Mouse (Mus musculus) activated CD4-positive, CD25-positive, alpha-beta regulatory T cell, adult 4 months (primary cell): ENCODE measurements at regions not wholly inside any gene's neighbourhood (a gene's known extent, or its start where the extent isn't known, plus 50 kb on each side); places are given as distances from the start of the nearest gene placed in this dataset.

ENCODE experiments used
- ATAC-seq: one replicate; pipeline ENCODE4 v1.8.0; 2017

DNA sequence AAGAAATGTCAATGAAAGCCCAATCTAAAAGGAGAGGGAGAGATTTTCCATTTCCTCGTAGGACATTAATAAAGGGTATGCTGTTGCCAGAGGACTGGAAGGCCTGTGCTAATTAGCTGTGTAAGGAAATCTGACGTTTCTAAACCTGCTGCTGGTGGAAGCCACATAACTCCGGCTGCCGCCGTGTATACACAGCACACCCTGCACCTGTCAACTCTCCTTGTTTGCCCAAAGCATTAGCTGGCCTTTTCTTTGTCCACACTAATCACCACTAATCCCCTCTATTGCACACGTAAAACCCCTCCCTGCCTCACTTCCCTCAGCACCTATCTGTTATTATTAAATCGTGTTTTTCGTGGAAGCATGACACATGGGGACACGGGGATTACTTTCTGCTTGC, 108.7 kb downstream of the Gm10260 start:
- no peak for ATAC-seq

DNA sequence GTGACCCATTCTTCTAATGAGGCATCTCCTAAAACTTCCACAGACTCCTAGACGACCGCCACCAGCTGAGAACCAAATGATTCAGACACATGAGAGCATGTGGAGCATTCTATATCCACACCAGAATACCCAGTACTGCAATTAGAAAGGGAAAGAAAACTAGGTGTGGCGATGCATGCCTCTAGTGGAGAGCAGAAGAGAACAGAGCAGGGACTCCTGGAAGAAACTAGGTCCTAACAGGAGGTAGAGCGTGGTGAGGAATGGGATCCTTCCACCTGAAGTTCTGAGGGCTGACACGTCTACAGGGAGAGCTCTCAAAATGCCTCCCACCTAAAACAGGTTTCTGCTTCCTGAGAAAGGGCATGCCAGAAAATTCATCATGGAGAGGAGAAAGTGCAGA, 109.3 kb downstream of the Gm10260 start:
- no peak for ATAC-seq

DNA sequence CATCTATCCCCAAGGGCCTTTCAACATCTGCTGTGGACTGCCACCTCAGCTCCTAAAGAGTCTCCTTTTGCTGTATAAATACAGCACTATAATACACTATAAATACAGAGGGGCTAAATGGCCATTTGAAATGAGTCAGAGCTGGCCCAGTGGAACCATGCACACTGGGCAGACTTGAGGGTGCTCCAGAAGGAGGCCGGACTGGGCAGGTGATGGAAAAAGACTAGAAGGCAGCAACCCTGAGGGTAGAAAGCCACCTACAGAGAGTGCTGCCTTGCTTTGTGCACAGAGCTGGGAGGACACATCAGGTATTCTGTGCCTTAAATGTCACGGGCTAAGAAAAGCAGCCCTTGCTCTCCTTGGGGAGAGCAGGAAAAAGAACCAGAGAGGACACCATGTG, 110.2 kb downstream of the Gm10260 start:
- ATAC-seq, result no peak

DNA sequence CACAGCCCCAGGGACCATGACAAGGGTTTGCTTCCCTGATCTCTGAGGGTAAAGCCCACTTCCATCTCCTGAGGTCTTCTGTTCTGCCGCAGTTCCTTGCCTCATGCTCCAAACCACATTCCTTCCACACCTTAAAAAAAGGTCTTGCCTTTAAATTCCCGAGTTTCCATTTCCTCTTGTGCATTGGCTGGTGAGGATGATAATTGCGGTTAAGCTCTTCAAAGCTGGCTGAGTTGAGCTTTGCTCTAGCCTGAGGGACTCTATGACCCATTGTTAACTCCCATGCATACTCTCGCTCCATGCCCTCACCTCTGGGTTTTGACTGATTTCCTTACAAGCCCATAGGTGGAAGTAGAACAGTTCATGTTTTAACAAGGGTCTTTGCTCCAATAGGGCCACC, 112.9 kb downstream of the Gm10260 start:
- ATAC-seq, result no peak

GRCm38 (mm10) chr13:97646021-97646385, 114.4 kb downstream of the Gm10260 start:
- ATAC-seq, result no peak

GRCm38 (mm10) chr13:97645107-97646020, 115.1 kb downstream of the Gm10260 start:
- ATAC-seq, result no peak

GRCm38 (mm10) chr13:97640236-97640635, 120.2 kb downstream of the Gm10260 start:
- no peak for ATAC-seq

DNA sequence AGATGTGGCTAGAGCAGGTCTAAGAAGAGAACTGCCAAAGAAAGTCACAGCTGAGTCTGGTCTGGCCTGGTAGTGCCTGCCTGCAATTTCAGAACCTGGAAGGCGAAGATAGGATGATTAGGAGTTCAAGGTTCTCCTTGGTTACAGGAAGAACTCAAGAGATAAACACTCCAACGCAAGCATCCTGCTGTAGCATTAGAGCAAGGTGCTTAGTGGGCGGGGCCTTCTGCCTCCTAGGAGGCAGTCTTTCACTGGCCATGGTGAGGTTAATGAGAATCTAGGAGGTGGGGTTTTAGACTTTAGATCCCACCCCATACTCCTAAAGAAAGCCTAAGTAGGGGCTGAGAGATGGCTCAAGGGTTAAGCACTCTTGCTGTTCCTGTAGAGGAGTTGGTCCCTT, 120.8 kb downstream of the Gm10260 start:
- ATAC-seq, result no peak

DNA sequence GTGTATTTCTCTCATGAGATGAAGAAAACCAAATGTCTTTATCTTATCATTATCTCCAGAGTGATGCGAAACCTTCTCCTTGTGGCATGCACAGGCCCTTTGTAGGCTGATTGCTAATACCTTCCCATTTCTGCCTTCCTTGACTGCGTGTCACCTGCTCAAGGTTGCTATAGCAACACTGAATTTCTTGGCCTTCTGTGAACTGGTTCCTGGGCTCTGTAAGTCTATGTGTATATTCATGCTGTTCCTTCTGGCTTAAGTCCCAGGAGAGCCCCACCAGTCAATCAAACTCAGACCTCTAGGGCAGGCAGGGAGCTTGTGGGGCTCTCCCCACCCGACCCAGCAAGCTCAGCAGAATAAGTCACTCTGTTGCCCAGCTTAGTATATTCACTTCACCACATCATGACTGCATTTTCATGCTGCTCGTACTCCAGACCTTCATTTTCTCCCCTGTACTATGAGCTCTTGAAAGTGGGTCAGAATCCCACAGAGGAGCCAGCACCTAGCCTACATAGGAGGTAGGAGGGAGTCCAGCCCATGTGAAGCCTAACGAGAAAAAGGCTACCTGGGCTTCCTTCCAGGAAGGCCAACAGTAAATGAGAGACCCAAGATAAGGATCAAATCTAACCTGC, 121.9 kb downstream of the Gm10260 start:
- ATAC-seq, result no peak

DNA sequence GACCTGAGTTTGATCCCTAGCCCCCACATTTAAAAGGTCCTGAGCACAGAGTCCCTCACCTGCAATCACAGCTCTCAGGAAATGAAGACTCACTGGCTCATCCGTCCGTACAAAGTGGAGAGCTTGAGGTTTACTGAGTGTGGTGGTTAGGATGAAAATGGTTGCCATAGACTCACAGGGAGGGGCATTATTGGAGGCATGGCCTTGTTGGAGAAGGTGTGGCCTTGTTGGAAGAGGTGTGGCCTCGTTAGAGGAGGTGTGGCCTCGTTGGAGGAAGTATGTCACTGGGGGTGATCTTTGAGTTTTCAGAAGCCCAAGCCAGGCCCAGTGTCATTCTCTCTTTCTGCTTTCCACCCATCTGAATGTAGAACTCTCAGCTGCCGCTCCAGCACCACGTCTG, 122.9 kb downstream of the Gm10260 start:
- ATAC-seq, result no peak

- no peak for ATAC-seq
These were observed 126.2 kb downstream of the Gm10260 start for GRCm38 (mm10) chr13:97634041-97634788.

DNA sequence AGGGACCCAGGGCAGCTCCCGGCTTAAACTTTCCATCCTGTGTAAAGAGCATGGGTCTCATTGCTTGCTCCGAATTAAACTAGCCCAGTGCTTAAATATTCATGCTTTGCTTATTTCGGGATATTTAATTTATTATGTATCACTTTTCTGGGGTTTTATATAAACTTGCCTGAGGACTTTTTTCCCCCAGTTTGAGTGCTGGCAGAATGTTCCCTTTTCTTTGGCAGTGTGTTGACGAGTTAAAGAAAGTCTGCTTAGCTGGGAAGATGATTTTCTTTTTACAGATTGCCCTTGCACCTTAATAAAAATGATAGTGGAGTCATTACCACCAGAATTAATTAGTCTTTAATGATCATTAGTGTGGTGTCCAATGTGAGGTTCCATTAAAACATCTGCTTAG, 126.9 kb downstream of the Gm10260 start:
- ATAC-seq, result no peak

DNA sequence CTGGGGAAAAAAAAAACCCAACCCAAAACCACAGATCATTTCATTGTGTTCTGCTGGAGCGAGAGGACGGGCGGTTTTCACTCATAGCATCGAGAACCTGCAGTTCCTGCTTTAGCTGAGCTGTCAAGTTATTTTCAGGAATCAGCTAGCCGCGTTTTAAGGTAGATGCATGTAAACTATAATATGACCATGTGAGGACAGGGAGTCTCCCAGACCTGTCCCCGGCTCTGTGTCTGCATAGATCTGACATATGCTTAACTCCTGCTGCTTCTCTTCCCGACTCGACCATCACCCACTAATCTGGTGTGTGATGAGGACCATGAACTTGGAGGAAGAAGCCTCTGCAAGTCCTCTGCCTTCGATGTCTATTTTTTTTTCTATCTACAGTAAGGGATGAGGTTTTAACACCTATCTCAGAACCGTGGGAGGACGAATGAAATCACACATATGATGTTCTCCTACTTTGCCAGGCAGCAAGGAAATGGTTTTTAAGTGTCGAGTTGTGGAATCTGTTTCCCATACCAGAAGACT, 128.5 kb downstream of the Gm10260 start:
- no peak for ATAC-seq

DNA sequence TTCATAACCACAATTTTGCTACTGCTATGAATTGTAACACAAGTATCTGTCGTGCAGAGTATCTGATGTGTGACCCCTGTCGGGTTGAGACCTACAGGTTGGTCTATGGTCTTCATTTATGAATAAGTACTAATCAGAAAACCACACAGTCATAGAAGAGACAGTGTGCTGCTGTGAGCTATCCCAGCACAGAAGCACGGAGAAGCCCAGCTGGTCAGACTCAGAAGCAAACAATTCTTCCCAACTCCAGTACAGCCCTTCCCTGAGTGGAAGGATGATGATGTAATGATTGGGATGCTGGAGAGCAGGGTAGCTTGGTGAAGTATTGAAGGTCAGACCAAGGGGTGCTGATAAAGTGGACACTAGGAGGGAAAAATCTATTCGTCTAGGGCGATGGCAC, 129.5 kb downstream of the Gm10260 start:
- ATAC-seq, result no peak

DNA sequence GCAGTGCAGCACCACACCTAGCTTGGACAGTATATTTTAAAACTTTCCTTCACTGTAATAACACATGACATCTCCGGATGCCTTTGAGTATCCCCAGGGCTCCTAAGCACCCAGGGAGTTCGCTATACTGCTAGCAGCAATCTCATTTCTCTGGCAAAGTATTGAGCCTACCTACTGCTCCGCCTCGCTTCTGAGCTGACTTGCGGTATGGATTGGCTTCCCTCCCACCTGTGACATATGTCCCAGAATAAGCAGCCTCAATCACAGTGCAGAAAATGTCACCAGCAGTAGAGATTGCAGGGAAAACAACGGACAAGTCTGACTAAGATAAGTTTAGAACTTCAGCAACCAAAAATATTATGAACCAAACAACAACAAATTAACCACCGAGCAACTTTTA, 131.8 kb downstream of the Gm10260 start:
- ATAC-seq, result no peak

DNA sequence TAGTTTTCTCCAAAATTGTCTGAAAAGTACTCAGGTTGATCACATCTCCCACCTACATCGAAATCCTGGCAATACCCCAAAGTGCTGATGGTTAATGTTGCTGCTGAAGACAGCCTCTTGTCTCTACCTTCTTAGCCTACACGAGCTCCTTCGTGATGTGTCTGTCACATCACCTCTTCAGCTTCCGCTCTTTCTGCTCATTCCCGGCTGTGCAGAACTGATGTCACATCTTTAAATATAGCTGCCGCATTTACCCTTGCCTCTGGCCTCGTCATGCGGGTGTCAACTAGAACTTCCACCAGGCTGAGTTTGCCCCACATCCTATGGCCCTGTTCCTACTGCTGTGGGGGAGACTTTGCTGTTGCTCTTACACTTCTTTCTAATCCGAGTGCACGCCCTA, 133.2 kb downstream of the Gm10260 start:
- ATAC-seq, result no peak

GRCm38 (mm10) chr13:97626786-97627185, 133.6 kb downstream of the Gm10260 start:
- no peak for ATAC-seq

GRCm38 (mm10) chr13:97626116-97626515, 134.3 kb downstream of the Gm10260 start:
- no peak for ATAC-seq

GRCm38 (mm10) chr13:97625391-97625790, 135.0 kb downstream of the Gm10260 start:
- no peak for ATAC-seq

DNA sequence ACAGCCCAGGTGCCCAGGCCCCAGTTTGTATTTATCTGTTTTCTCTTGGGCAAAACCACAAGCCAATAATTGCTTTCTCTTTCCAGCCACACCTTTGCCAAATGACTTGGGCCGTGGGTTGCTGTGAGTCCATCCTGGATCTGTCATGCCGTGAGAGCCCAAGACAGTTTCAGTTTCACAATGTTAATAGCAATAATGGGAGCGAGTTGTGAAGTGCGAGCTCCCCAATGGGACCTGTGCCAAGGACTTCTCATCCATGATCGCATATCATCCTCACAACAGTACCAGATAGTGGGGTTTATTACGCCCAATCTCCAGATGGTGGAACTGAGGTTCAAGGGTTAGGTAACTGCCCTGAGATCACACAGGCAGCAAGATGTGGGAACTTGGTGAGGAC, 142.2 kb downstream of the Gm10260 start:
- ATAC-seq, result no peak

DNA sequence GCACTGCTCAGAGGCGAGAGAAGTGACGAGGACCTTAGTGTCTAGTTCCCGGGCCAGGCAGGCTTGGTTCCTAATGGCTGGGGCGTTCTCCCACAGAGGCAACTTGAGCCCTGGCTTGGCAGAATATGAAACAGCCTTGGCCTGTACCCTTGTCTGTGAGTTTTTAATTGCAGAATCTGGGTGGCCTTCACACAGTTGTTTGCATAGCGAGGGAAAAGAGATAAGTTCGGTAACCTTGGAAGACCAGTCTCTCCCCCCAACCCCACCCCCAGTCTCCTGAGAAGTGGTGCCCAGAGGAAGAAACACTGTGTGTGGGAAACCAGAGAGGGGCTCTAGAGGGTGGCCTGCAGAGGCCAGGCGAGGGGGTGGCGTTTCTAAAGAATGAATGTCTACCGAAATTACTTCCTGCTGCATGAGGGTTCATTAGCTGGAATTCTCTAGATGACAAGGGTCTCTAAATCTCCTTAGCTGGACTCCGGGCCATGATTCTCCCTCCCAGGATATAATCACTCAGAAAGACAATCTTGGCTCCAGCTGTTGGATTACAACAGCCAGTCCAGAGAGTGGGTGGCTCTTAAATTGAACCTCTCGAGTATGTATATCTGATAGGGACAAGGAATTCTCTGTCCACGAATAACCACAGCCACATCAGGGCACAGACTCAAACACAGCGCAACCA, 142.8 kb downstream of the Gm10260 start:
- no peak for ATAC-seq

- no peak for ATAC-seq
These were observed 143.5 kb downstream of the Gm10260 start for GRCm38 (mm10) chr13:97616919-97617318.

DNA sequence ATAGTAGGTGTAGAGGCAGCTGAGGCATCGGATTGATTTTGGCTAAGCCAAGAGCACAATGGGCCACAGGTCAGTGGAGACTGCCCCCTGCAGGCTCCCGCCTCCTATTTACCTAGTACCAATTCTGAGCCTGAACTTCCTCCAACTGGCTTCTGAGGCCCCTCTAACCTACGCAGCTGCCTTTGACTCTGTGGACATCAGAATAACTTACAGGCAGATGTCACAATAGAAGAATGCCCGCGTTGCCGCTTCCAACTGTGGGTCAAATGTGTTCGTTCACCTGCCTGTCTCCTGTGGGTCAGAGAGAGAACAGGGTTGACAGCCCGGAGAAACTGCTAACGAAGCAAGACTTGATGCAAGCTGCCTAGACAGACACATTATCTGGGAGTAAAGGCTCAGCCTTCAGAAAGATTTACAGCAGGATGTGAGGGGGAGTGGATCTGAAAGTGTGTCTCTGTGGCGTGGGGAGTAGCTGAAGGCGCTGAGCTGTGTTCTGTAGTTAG, 153.2 kb downstream of the Gm10260 start:
- no peak for ATAC-seq
